Mouse (Mus musculus) thymus, postnatal 0 days (tissue): ENCODE results near the gene Mmgt2. TPM values are rescaled to one million over a fixed set of nuclear protein-coding genes. Genes with fewer than 3 reads are reported as not detected.

Experiments used
- DNase-seq: peaks from one replicate; pipeline ENCODE4 v3.0.0-alpha.2; 2015; ENCODE audit warnings: low spot score
- polyA plus RNA-seq: library from polyadenylated mRNA; unstranded; fragments of >200 nt; fragmentation: Nextera tagmentation; extraction: Ambion mirVana; gene quantifications from 2 replicates; pipeline ENCODE4 v1.2.1, GENCODE M21; 2015

Gene Mmgt2
- polyA plus RNA-seq, 1 experiment from 2014 or later: 54.3 TPM

- DNase-seq: peak; percentile 14
Observed at GRCm38 (mm10) chr11:62621079-62621478, 27.4 kb upstream of the Mmgt2 start.

DNA sequence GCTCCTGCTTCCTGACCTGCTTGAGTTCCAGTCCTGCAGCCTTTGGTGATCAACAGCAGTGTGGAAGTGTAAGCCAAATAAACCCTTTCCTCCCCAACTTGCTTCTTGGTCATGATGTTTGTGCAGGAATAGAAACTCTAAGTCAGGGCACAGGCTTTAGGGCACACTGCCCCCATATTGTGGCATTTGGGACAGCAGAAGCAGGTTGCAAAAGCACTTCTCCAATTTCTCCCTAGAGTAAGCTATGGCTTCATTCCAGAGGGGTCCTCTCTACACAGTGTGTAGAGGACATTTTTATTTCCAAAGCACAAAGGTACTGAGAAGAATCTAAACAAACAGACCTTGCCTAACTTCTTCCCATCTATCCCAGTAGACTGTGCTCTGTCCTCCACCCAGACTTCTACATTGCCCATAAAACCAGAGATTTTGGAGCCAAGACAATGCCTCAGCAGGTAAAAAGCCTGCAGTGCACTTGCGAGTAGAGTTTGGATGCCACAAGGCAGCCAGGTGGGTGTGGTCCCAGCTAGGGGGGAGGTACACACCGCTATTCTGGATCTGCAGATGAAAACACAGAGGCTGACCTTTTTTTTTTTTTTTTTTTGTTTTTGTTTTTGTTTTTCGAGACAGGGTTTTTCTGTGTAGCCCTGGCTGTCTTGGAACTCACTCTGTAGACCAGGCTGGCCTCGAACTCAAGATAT, 26.7 kb upstream of the Mmgt2 start:
- DNase-seq: no peak

- no peak for DNase-seq
Observed at GRCm38 (mm10) chr11:62622850-62623249, 25.6 kb upstream of the Mmgt2 start.

DNA sequence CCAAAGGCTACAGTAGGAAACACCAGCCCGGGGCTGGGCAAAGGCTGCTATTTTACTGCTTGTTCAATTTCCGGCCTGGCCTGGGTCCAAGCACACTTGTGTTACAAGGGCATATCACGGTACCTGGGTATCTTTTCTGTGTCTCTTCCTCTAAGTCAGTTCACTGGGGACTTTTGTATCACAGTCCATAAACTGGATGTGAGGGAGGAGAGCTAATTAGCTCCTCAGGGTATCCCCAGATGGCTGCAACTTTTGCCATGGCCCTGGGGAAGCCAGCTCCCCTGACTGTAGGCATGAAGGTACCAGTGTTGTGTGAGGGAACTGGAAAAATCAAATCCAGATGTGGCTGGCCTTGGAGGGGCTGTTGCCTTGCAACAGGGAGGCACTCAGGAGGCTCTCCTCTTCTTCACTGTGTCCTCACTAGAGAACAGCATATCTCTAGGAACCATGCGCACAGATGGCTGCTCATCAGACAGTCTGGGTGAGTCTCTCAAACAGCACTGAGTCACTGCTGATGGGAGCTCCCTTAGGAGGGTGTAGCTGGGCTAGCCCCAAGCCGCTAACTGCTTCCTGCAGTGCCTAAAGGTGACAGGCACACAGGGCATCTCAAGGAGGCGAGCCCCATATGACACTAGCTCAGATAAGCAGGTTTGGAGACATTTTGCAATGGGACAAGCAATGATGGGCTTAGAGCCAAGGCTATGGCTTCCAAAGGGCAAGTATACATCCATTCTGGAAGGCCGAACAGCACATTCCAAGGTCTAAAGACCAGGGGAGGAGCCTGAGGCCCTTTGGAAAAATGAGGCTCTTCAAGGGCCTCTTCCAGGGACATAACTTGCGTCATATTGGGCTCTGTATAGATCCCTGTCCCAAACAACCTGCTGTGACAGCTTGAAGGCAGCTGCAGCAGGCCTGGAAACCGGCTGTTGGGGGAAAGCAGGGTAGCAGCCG, 23.8 kb upstream of the Mmgt2 start:
- no peak for DNase-seq

GRCm38 (mm10) chr11:62629352-62630224, 18.9 kb upstream of the Mmgt2 start:
- DNase-seq: peak; percentile 38

DNA sequence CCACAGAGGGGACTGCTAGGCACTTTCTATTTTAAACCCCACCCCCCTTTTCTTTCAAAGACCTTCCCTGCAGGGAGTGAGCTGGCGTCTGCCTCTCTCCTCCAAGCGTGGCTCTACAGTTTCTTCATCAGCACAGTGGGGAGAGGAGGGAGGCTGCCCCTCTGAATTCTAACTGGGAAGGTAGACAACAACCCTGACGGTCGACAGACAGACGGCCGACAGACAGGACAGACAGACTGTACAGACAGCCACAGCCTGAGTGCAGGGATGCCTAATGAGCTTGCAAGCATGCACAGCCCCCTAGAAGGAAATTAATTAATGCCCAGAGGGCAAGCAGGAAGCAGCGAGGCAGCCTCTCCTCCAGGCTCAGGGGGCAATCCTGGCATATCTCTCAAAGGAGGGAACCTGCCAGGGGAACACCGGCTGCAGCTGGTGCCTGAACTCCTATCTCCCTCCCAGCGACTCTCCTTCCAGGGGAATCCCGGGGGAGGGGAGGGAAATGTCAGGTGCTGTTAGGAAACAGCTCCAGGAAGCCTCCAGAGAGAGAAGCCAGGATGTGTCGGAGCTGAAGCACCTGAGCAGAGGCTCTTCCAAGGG, 18.1 kb upstream of the Mmgt2 start:
- peak; percentile 17 for DNase-seq

DNA sequence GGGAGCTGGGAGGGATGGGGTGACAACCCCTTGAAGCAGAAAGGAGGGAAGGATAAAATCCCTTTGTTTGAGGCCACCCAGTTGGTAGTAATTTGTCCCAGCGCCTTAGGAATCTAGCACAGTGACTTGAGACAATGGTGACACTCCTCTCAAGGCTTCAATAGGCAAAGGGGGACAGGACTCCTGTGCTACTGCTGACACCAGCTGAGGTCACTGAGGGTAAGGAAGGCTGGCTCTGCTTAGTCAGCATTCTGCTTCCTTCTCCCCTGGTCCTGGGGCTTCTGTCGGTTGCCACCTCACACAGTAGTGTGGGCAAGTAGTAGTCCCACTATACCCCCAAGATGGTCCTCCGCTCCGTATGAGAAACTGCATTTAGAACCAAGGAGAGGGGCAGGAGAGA, 17.3 kb upstream of the Mmgt2 start:
- DNase-seq: no peak

DNA sequence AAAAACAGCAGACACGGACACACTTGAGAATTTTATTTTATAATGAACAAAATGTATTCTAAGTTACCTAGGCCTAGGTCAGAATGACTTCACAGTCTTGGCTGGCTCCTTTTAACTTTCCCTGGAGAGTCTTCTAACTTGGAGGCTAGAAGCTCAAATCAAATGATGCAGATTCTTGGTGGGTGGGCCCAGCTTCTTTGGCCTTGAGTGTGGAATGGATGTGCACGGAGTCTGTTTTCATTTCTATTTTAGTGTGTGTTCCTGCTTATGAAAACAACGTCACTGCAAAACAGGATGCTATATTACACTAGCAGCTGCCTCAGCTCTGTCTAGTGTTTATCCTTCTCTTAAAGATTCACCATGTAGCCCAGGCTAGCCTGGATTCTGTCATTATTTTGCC, 13.1 kb upstream of the Mmgt2 start:
- DNase-seq: no peak

DNA sequence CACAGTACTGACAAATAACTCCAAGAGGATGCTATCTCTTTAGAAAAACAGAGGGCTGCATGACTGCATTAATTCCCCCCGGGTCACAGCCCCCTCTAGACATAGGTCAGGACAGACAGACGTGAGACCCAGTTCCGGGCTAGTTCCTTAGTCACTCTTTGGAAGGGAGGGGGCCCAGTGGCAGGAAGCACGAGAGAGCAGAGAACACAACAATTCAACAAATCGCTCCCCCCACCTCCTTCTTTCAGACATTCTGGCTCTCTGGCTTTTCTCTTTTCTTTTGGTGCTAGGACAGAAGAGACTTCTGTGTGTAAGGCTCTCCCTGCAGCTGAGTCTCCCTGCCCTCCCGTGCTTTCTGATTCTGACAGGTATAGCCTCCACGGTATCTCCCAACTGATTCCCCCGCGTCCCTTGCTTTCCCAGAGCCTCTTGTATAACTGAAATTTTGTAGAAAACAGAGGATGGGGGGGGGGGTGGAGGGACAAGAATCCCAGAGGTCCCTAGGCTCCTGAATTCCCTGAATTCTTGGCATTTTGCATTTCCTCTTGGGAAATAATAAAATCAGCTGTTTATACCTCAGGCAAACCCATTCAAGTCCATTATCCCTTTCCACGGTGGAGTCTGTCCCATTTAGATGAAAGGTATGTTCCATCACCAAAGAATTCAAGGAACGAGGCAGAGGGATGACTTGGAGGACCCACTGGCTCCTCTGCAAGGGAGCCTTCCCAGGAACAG, 12.2 kb upstream of the Mmgt2 start:
- no peak for DNase-seq

DNA sequence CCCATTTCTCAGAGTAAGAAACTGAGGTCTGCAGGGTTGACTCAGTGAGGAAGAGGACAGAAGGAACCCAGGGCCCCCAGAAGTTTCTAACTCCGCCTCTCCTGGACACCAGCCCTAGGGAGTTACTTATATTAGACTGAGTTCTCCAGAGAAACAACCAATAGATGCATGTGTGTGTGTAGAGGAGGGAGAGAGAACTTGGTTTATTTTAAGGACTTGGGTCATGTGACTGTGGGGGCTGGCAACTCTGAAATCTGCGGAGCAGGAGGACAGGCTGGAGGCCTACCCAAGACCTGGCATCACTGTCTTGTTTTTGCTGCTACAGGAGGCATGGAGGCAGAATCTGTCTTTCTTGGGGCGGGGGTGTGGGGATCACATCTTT, 11.6 kb upstream of the Mmgt2 start:
- no peak for DNase-seq

GRCm38 (mm10) chr11:62637401-62637800, 11.1 kb upstream of the Mmgt2 start:
- no peak for DNase-seq

- DNase-seq: no peak
Observed at GRCm38 (mm10) chr11:62637806-62638205, 10.7 kb upstream of the Mmgt2 start.

DNA sequence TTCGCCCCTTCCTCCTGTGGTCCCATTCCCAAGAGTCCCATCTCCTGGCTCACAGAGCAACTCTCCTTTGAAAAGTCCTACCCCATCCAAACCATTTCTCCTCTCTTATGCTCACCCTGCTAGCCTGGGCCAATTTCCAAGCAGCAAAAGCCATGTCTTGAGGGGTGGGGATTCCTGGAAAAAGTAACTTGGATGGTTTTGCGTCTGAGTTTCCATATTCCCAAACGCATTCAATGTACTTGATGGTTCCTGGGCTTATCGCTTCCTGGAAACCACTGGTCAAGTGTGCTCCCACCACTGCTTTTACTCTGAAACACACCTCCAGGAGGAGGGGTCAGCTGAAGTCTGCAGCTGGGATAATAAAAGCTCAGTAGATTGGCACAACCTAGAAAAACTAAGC, 10.1 kb upstream of the Mmgt2 start:
- no peak for DNase-seq

DNA sequence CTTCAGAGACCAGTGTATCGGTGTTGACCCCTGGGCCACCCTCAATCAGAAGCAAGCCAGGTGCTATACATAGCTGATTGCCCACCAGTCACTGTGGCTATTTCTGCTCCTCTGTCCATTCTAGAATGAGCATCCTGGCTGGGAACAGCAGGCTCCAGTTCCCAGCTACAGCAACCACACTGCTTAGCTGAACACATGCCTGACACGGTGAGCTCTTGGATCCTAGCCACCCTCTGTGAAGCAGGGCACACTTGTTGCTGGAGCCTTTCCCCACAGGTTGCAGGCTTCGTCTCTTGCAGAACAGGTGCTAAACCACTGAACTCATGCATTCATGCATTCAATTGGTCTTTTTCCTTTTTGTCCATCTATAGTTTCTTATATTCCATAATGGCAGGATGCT, 8.1 kb upstream of the Mmgt2 start:
- no peak for DNase-seq

GRCm38 (mm10) chr11:62642023-62642844, 6.2 kb upstream of the Mmgt2 start:
- DNase-seq: no peak

- no peak for DNase-seq
Observed at GRCm38 (mm10) chr11:62643011-62643631, 5.3 kb upstream of the Mmgt2 start.

GRCm38 (mm10) chr11:62643681-62644363, 4.6 kb upstream of the Mmgt2 start:
- DNase-seq: no peak

GRCm38 (mm10) chr11:62644602-62645336, 3.7 kb upstream of the Mmgt2 start:
- DNase-seq: no peak
